Mouse (Mus musculus) forebrain, embryonic 16.5 days (tissue): ENCODE measurements at regions not wholly inside any gene's neighbourhood (a gene's known extent, or its start where the extent isn't known, plus 50 kb on each side); places are given as distances from the start of the nearest gene placed in this dataset.

Source experiments
- ATAC-seq: fragments of 200-750 bp; cut with Nextera tagmentation; 2 replicates; pipeline ENCODE4 v1.8.0; 2017; ENCODE audit warnings: mild to moderate bottlenecking, moderate library complexity
- H3K27ac ChIP-seq: fragments of 300-500 bp; sonication (generic); 2 replicates; pipeline ENCODE4 v1.5.1; 2014; ENCODE audit warnings: low read length, control low read depth
- H3K27me3 ChIP-seq: fragments of 300-500 bp; sonication (generic); replicated peaks from 2 replicates; pipeline ENCODE4 v1.6.1; 2014; ENCODE audit warnings: low read length; ENCODE audit not compliant: control insufficient read depth, insufficient read depth
- H3K36me3 ChIP-seq: fragments of 300-500 bp; sonication (generic); 2 replicates; pipeline ENCODE4 v1.6.1; 2014; ENCODE audit not compliant: control insufficient read depth, insufficient read depth
- H3K4me1 ChIP-seq: fragments of 300-500 bp; sonication (generic); replicated peaks from 2 replicates; pipeline ENCODE4 v1.6.1; 2014; ENCODE audit warnings: low read length; ENCODE audit not compliant: control insufficient read depth, insufficient read depth
- H3K4me2 ChIP-seq: fragments of 300-500 bp; sonication (generic); 2 replicates; pipeline ENCODE4 v1.6.1; 2014; ENCODE audit warnings: mild to moderate bottlenecking, low read length, control low read depth
- H3K4me3 ChIP-seq: fragments of 300-500 bp; sonication (generic); replicated peaks from 2 replicates; pipeline ENCODE4 v1.5.1; 2014; ENCODE audit warnings: mild to moderate bottlenecking, low read length, control low read depth
- H3K9ac ChIP-seq: fragments of 300-500 bp; sonication (generic); replicated peaks from 2 replicates; pipeline ENCODE4 v1.6.1; 2014; ENCODE audit warnings: low read depth, low read length, control low read depth
- H3K9me3 ChIP-seq: fragments of 300-500 bp; sonication (generic); 2 replicates; pipeline ENCODE4 v1.6.1; 2016; ENCODE audit warnings: low read length; ENCODE audit not compliant: control insufficient read depth
- WGBS: fragments of 180-500 bp; shearing (Covaris S2); extraction: QIAGEN DNeasy Blood & Tissue Kit; methylation state at CpG from one replicate; pipeline ENCODE4 v1.1.7; 2014; 5-methylcytosine and 5-hydroxymethylcytosine counted together

- ATAC-seq = no peak
- H3K36me3 ChIP-seq = no peaks in the 10 kb centered on the region
- no peak overlapping the region for H3K9ac ChIP-seq
- H3K27me3 ChIP-seq = no peaks in the 10 kb centered on the region
- H3K4me1 ChIP-seq = no peaks in the 10 kb centered on the region
- no peak overlapping the region for H3K4me2 ChIP-seq
- 86% methylated on average over 7 of the region's 7 CpGs for WGBS
- H3K27ac ChIP-seq = no peak overlapping the region
- no peak overlapping the region for H3K4me3 ChIP-seq
- H3K9me3 ChIP-seq = no peaks in the 10 kb centered on the region
These were observed 99.9 kb upstream of the Cpm start for GRCm38 (mm10) chr10:117529269-117530006.

GRCm38 (mm10) chr10:117528575-117529268 lies 100.6 kb upstream of the Cpm start:
- Histone ChIP-seq H3K4me3 (no peak overlapping the region), H3K27me3 (no peaks in the 10 kb centered on the region), H3K9me3 (no peaks in the 10 kb centered on the region), H3K36me3 (no peaks in the 10 kb centered on the region), H3K27ac (no peak overlapping the region), H3K9ac (no peak overlapping the region), H3K4me2 (no peak overlapping the region), H3K4me1 (no peaks in the 10 kb centered on the region)
- ATAC-seq = no peak
- WGBS = 88% methylated on average over 8 of the region's 8 CpGs

GRCm38 (mm10) chr10:117527979-117528378 lies 101.3 kb upstream of the Cpm start:
- no peak overlapping the region for H3K27ac ChIP-seq
- H3K27me3 ChIP-seq = no peaks in the 10 kb centered on the region
- no peaks in the 10 kb centered on the region for H3K36me3 ChIP-seq
- no peaks in the 10 kb centered on the region for H3K4me1 ChIP-seq
- no peaks in the 10 kb centered on the region for H3K9me3 ChIP-seq
- H3K4me3 ChIP-seq = no peak overlapping the region
- no peak overlapping the region for H3K4me2 ChIP-seq
- ATAC-seq = no peak
- WGBS = 91% methylated on average over 6 of the region's 6 CpGs
- H3K9ac ChIP-seq = no peak overlapping the region

GRCm38 (mm10) chr10:117527243-117527642 lies 102.1 kb upstream of the Cpm start:
- H3K9ac ChIP-seq = no peak overlapping the region
- no peak overlapping the region for H3K4me2 ChIP-seq
- H3K4me3 ChIP-seq = no peak overlapping the region
- H3K4me1 ChIP-seq = no peaks in the 10 kb centered on the region
- no peaks in the 10 kb centered on the region for H3K27me3 ChIP-seq
- no peaks in the 10 kb centered on the region for H3K9me3 ChIP-seq
- no peak for ATAC-seq
- WGBS = 96% methylated on average over 5 of the region's 5 CpGs
- no peak overlapping the region for H3K27ac ChIP-seq
- no peaks in the 10 kb centered on the region for H3K36me3 ChIP-seq

GRCm38 (mm10) chr10:117526834-117527188 lies 102.5 kb upstream of the Cpm start:
- no peak overlapping the region for H3K4me2 ChIP-seq
- H3K36me3 ChIP-seq = no peaks in the 10 kb centered on the region
- H3K27ac ChIP-seq = no peak overlapping the region
- 88% methylated on average over 3 of the region's 3 CpGs for WGBS
- H3K27me3 ChIP-seq = no peaks in the 10 kb centered on the region
- H3K9ac ChIP-seq = no peak overlapping the region
- no peaks in the 10 kb centered on the region for H3K9me3 ChIP-seq
- no peak overlapping the region for H3K4me3 ChIP-seq
- H3K4me1 ChIP-seq = no peaks in the 10 kb centered on the region
- no peak for ATAC-seq

GRCm38 (mm10) chr10:117526008-117526833 lies 103.1 kb upstream of the Cpm start:
- H3K9ac ChIP-seq = no peak overlapping the region
- no peak overlapping the region for H3K4me3 ChIP-seq
- H3K4me1 ChIP-seq = no peaks in the 10 kb centered on the region
- no peaks in the 10 kb centered on the region for H3K36me3 ChIP-seq
- 83% methylated on average over 16 of the region's 16 CpGs for WGBS
- no peak overlapping the region for H3K4me2 ChIP-seq
- no peaks in the 10 kb centered on the region for H3K27me3 ChIP-seq
- no peak overlapping the region for H3K27ac ChIP-seq
- H3K9me3 ChIP-seq = no peaks in the 10 kb centered on the region
- no peak for ATAC-seq

- no peak overlapping the region for H3K4me2 ChIP-seq
- H3K27ac ChIP-seq = no peak overlapping the region
- no peaks in the 10 kb centered on the region for H3K27me3 ChIP-seq
- H3K9me3 ChIP-seq = no peaks in the 10 kb centered on the region
- no peak for ATAC-seq
- no peaks in the 10 kb centered on the region for H3K36me3 ChIP-seq
- no peak overlapping the region for H3K4me3 ChIP-seq
- H3K9ac ChIP-seq = no peak overlapping the region
- 40% methylated on average over 3 of the region's 3 CpGs for WGBS
- H3K4me1 ChIP-seq = no peaks in the 10 kb centered on the region
These were observed 103.7 kb upstream of the Cpm start for GRCm38 (mm10) chr10:117525608-117526007.

GRCm38 (mm10) chr10:117524926-117525565 lies 104.3 kb upstream of the Cpm start:
- Histone ChIP-seq H3K9ac (no peak overlapping the region), H3K4me1 (no peaks in the 10 kb centered on the region), H3K36me3 (no peaks in the 10 kb centered on the region), H3K4me2 (no peak overlapping the region), H3K27me3 (no peaks in the 10 kb centered on the region), H3K4me3 (no peak overlapping the region), H3K9me3 (no peaks in the 10 kb centered on the region), H3K27ac (no peak overlapping the region)
- ATAC-seq = no peak
- 84% methylated on average over 8 of the region's 8 CpGs for WGBS

GRCm38 (mm10) chr10:117524101-117524500 lies 105.2 kb upstream of the Cpm start:
- no peak for ATAC-seq
- Histone ChIP-seq H3K4me1 (no peaks in the 10 kb centered on the region), H3K4me3 (no peak overlapping the region), H3K27ac (no peak overlapping the region), H3K27me3 (no peaks in the 10 kb centered on the region), H3K4me2 (no peak overlapping the region), H3K36me3 (no peaks in the 10 kb centered on the region), H3K9ac (no peak overlapping the region), H3K9me3 (no peaks in the 10 kb centered on the region)
- 85% methylated on average over 7 of the region's 7 CpGs for WGBS
